Mouse (Mus musculus): ENCODE data around the gene Eno2. TPM values are rescaled to one million over a fixed set of nuclear protein-coding genes. Genes with fewer than 3 reads are reported as not detected.
"Not testable (repeated sequence)": the region's sequence is repeated elsewhere in the genome, so short reads cannot be mapped to it uniquely, and the experiment has no call there.

Eno2 gene
- total RNA-seq, 2 experiments from 2014 or later = 12.4 to 32.6 TPM

GRCm38 (mm10) chr6:124806446-124807140 lies 37.1 kb upstream of the Eno2 start:
- DNase-seq = no peak

- DNase-seq = peak; percentile 97 to 99
These were observed 36.2 kb upstream of the Eno2 start for GRCm38 (mm10) chr6:124805341-124806321.

GRCm38 (mm10) chr6:124804341-124804740 lies 34.9 kb upstream of the Eno2 start:
- DNase-seq = no peak

- DNase-seq = not testable (repeated sequence)
These were observed 34.2 kb upstream of the Eno2 start for GRCm38 (mm10) chr6:124803691-124804090.

GRCm38 (mm10) chr6:124803061-124803460 lies 33.6 kb upstream of the Eno2 start:
- DNase-seq = no peak

GRCm38 (mm10) chr6:124802400-124802799 lies 32.9 kb upstream of the Eno2 start:
- DNase-seq = not testable (repeated sequence)

GRCm38 (mm10) chr6:124796200-124796599 lies 26.7 kb upstream of the Eno2 start:
- DNase-seq = no peak

- DNase-seq = no peak
These were observed 26.3 kb upstream of the Eno2 start for GRCm38 (mm10) chr6:124795781-124796180.

- DNase-seq = no peak
These were observed 22.4 kb upstream of the Eno2 start for GRCm38 (mm10) chr6:124791911-124792310.

GRCm38 (mm10) chr6:124790121-124790520 lies 20.6 kb upstream of the Eno2 start:
- no peak for DNase-seq

GRCm38 (mm10) chr6:124789519-124789918 lies 20.0 kb upstream of the Eno2 start:
- DNase-seq = no peak

GRCm38 (mm10) chr6:124787722-124788121 lies 18.2 kb upstream of the Eno2 start:
- no peak for DNase-seq

GRCm38 (mm10) chr6:124786756-124787420 lies 17.4 kb upstream of the Eno2 start:
- DNase-seq = no peak

GRCm38 (mm10) chr6:124782436-124782835 lies 13.0 kb upstream of the Eno2 start:
- DNase-seq = peak in 1 of 2 experiments; percentile 38

- no peak for DNase-seq
These were observed 11.4 kb upstream of the Eno2 start for GRCm38 (mm10) chr6:124780917-124781316.

GRCm38 (mm10) chr6:124779984-124780416 lies 10.5 kb upstream of the Eno2 start:
- no peak for DNase-seq

GRCm38 (mm10) chr6:124779222-124779983 lies 9.9 kb upstream of the Eno2 start, which contains the start of gene Lrrc23:
Gene Lrrc23, minus strand, starts transcription at chr6:124779727.
- peak; percentile 44 to 62 for DNase-seq

- DNase-seq = no peak
These were observed 1.0 kb upstream of the Eno2 start for GRCm38 (mm10) chr6:124770511-124770910.

- DNase-seq = no peak
These were observed 540 bp upstream of the Eno2 start for GRCm38 (mm10) chr6:124770013-124770412.

- DNase-seq = no peak
These were observed 799 bp downstream of the Eno2 start for GRCm38 (mm10) chr6:124768704-124769044.

- peak in 1 of 2 experiments; percentile 52 for DNase-seq
These were observed 1.4 kb downstream of the Eno2 start for GRCm38 (mm10) chr6:124767920-124768703.
